Mouse (Mus musculus) brain, embryonic 14.5 days (tissue): ENCODE results near the gene Axin1. TPM values are rescaled to one million over a fixed set of nuclear protein-coding genes. Genes with fewer than 3 reads are reported as not detected.

ENCODE experiments used
- DNase-seq: peaks from one replicate; pipeline ENCODE4 v3.0.0-alpha.2; 2011; ENCODE audit warnings: low read depth
- CTCF ChIP-seq: fragments of 200-500 bp; IDR thresholded peaks from 2 replicates; pipeline ENCODE4 v1.5.1; 2012; ENCODE audit warnings: inconsistent platforms, mild to moderate bottlenecking, moderate library complexity, borderline replicate concordance; ENCODE audit not compliant: insufficient read depth, insufficient read length; ENCODE audit errors: extremely low read depth
- POLR2A ChIP-seq: fragments of 200-500 bp; IDR thresholded peaks from 2 replicates; pipeline ENCODE4 v1.6.1; 2012; ENCODE audit warnings: mild to moderate bottlenecking, inconsistent platforms, borderline replicate concordance; ENCODE audit not compliant: poor library complexity, insufficient read depth, insufficient read length, severe bottlenecking; ENCODE audit errors: extremely low read depth
- polyA plus RNA-seq: library from polyadenylated mRNA; depleted of rRNA; stranded (reverse); fragments of >200 nt; gene quantifications from 2 replicates; pipeline ENCODE4 v1.2.3, GENCODE M21; 2012

Axin1 gene
- polyA plus RNA-seq, 1 experiment = 31.6 TPM

GRCm38 (mm10) chr17:26212241-26212640, 73.8 kb downstream of the Axin1 start:
- TF ChIP-seq POLR2A (no peak), CTCF (no peak)
- DNase-seq = no peak

- no peak for DNase-seq
- TF ChIP-seq CTCF (no peak), POLR2A (no peak)
These were observed 74.2 kb downstream of the Axin1 start for GRCm38 (mm10) chr17:26212681-26213080.

GRCm38 (mm10) chr17:26221508-26221907, 83.0 kb downstream of the Axin1 start:
- DNase-seq = no peak
- TF ChIP-seq CTCF (no peak), POLR2A (no peak)

GRCm38 (mm10) chr17:26225150-26225549, 86.7 kb downstream of the Axin1 start:
- TF ChIP-seq CTCF (no peak), POLR2A (no peak)
- DNase-seq = no peak

GRCm38 (mm10) chr17:26229776-26230175, 91.3 kb downstream of the Axin1 start:
- DNase-seq = no peak
- TF ChIP-seq POLR2A = no peak
- no peak for TF ChIP-seq CTCF

- TF ChIP-seq POLR2A (no peak), CTCF (no peak)
- no peak for DNase-seq
These were observed 92.7 kb downstream of the Axin1 start for GRCm38 (mm10) chr17:26231156-26231555.

- no peak for DNase-seq
- TF ChIP-seq POLR2A (no peak), CTCF (peak; percentile 34; the same call in 1 of the 2 replicates)
These were observed 94.4 kb downstream of the Axin1 start for GRCm38 (mm10) chr17:26232863-26233262.

GRCm38 (mm10) chr17:26234386-26234785, 95.9 kb downstream of the Axin1 start:
- TF ChIP-seq POLR2A (no peak), CTCF (no peak)
- no peak for DNase-seq

GRCm38 (mm10) chr17:26235077-26235815, 96.8 kb downstream of the Axin1 start:
- TF ChIP-seq CTCF = no peak
- no peak for TF ChIP-seq POLR2A
- peak; percentile 17 for DNase-seq

GRCm38 (mm10) chr17:26237667-26238066, 99.2 kb downstream of the Axin1 start:
- TF ChIP-seq CTCF (no peak), POLR2A (no peak)
- DNase-seq = no peak

- DNase-seq = no peak
- TF ChIP-seq POLR2A (no peak), CTCF (no peak)
These were observed 101.1 kb downstream of the Axin1 start for GRCm38 (mm10) chr17:26239551-26239950.
